Mouse (Mus musculus) midbrain, postnatal 0 days (tissue): Measurements from ENCODE around the gene Syt7. TPM values are rescaled to one million over a fixed set of nuclear protein-coding genes. Genes with fewer than 3 reads are reported as not detected.
A peak's percentile ranks its signal among the peaks of the same experiment; 100 is the strongest.

Experiments
- ATAC-seq: fragments of 200-750 bp; cut with Nextera tagmentation; 2 replicates; pipeline ENCODE4 v1.8.0; 2017; ENCODE audit warnings: moderate number of reproducible peaks, mild to moderate bottlenecking, moderate TSS enrichment, moderate library complexity; ENCODE audit not compliant: low FRiP score
- DNase-seq: peaks from one replicate; pipeline ENCODE4 v3.0.0-alpha.2; 2015; ENCODE audit warnings: low spot score
- H3K27ac ChIP-seq: fragments of 300-500 bp; sonication (generic); 2 replicates; pipeline ENCODE4 v1.5.1; 2014; ENCODE audit warnings: low read depth, mild to moderate bottlenecking, low read length, mixed read lengths
- H3K27me3 ChIP-seq: fragments of 300-500 bp; sonication (generic); 2 replicates; pipeline ENCODE4 v1.6.1; 2014; ENCODE audit warnings: low read length, control low read depth, mixed read lengths; ENCODE audit not compliant: insufficient read depth
- H3K36me3 ChIP-seq: fragments of 300-500 bp; sonication (generic); 2 replicates; pipeline ENCODE4 v1.6.1; 2014; ENCODE audit warnings: low read length, control low read depth, mixed read lengths; ENCODE audit not compliant: insufficient read depth
- H3K4me1 ChIP-seq: fragments of 300-500 bp; sonication (generic); 2 replicates; pipeline ENCODE4 v1.6.1; 2014; ENCODE audit warnings: mild to moderate bottlenecking, control low read depth, antibody characterized with exemption, low read length, mixed read lengths; ENCODE audit not compliant: insufficient read depth
- H3K4me2 ChIP-seq: fragments of 300-500 bp; sonication (generic); 2 replicates; pipeline ENCODE4 v1.6.1; 2014; ENCODE audit warnings: low read depth, mild to moderate bottlenecking, low read length, mixed read lengths; ENCODE audit not compliant: poor library complexity, severe bottlenecking
- H3K4me3 ChIP-seq: fragments of 300-500 bp; sonication (generic); 2 replicates; pipeline ENCODE4 v1.5.1; 2014; ENCODE audit warnings: low read depth, mild to moderate bottlenecking, low read length, moderate library complexity
- H3K9ac ChIP-seq: fragments of 300-500 bp; sonication (generic); replicated peaks from 2 replicates; pipeline ENCODE4 v1.6.1; 2014; ENCODE audit warnings: mild to moderate bottlenecking, low read length, moderate library complexity, mixed read lengths; ENCODE audit not compliant: poor library complexity, severe bottlenecking
- H3K9me3 ChIP-seq: fragments of 300-500 bp; sonication (generic); 2 replicates; pipeline ENCODE4 v1.6.1; 2016; ENCODE audit warnings: low read length, control low read depth
- CTCF ChIP-seq: IDR thresholded peaks from 2 replicates; pipeline ENCODE4 v1.5.1; 2016; ENCODE audit warnings: antibody characterized with exemption, mild to moderate bottlenecking
- WGBS: fragments of 180-500 bp; shearing (Covaris S2); extraction: QIAGEN DNeasy Blood & Tissue Kit; methylation state at CpG from one replicate; pipeline ENCODE4 v1.1.7; 2014; 5-methylcytosine and 5-hydroxymethylcytosine counted together
- polyA plus RNA-seq: library from polyadenylated mRNA; unstranded; fragments of >200 nt; fragmentation: Nextera tagmentation; extraction: Ambion mirVana; gene quantifications from 2 replicates; pipeline ENCODE4 v1.2.1, GENCODE M21; 2015
- total RNA-seq: library from RNA; depleted of rRNA; stranded (reverse); fragments of >200 nt; gene quantifications from 2 replicates; pipeline ENCODE4 v1.2.3, GENCODE M21; 2014; rRNA removed

Syt7 gene
- total RNA-seq, result 138 and 140 TPM in 2 replicates
- 14.7 and 19.0 TPM in 2 replicates for polyA plus RNA-seq

DNA sequence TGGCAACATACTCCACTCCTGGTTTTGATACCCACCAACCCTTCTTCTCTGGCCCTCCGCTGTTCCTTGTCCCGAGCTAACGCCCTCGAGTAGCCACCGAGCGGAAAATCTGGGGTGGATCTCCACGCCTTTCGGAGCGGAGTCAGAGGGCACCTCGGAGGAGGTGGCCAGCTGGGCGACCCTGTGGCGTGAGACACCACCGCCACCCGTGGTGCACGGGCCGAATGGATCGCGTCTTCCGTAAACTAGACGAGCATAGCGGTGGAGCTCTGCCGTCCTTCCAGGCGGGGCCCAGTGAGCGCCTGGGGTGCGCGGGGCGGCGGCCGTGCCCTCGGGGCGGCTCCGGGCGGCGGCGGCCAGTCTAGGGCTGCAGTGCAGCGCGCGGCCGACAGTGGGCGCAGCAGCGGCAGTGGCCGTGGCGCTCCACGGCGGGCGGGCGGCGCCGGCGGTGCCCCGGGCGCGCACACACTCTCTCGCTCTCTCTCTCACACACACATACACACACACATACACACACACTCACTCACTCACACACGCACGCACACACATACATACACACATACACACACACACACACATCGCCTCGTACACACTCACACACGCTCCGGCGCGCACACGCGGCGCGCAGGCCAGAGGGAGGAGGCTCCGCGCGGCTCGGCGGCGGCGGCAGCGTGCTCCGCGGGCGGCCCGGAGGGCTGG, at the start of gene Syt7:
Gene Syt7 (plus strand): TSS at position 476 of the 699 bp plus-strand sequence.
- H3K9ac ChIP-seq, result peak within 1 kb of the TSS; percentile 93
- peak within 1 kb of the TSS; percentile 80 for H3K4me2 ChIP-seq
- H3K4me1 ChIP-seq, result peaks cover 20% of the 10 kb centered on the region
- peak; percentile 45 for TF ChIP-seq CTCF
- peak within 1 kb of the TSS; percentile 84 for H3K4me3 ChIP-seq
- DNase-seq, result peak; percentile 94
- ATAC-seq, result peak; percentile 76
- WGBS, result under 1% methylated on average over 36 of the region's 78 CpGs
- no peaks in the 10 kb centered on the region for H3K27me3 ChIP-seq
- peak within 1 kb of the TSS; percentile 73 for H3K27ac ChIP-seq
- H3K9me3 ChIP-seq, result no peaks in the 10 kb centered on the region
- no peaks in the 10 kb centered on the region for H3K36me3 ChIP-seq

DNA sequence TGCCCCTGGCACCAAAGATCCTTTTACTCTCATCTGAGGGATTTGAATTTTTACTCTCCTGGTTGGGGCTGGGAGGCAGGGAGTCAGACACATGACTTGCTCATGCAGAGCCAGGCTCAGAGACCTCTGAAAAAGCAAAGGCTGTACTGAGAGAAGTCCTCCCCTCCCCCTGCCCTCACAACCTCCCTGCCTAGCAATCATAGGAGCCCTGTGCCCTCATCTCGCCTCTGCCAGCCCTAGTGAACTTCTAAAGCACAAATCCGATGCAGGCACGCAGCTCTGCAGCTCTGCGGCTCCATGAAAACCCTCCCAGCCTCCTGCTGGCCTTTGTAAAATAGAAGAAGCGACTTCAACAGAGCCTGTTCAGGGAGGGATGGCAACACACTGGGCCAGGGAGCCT, 49.6 kb upstream of the Syt7 start:
- H3K36me3 ChIP-seq, result no peaks in the 10 kb centered on the region

DNA sequence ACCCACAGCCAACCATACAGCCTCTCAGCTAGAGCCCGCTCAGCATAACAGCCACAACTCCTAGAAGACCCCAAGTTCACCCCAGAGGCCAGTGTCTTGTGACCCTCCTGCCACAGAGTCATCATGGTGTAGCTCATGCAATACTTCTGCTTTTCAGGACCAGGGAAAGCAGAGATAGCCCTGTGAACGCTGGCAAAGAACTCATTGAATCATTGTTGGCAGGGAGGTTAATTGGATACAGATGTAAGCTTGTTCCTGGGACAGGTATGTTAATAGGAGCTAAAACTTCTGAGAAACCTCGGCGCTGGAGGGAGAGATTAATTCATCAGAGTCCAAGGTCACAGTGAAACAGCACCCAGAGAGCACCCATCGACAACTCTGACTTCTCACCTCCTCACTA, 48.2 kb upstream of the Syt7 start:
- H3K4me1 ChIP-seq, result peaks cover 7% of the 10 kb centered on the region; the same call in 1 of the 2 replicates

More for the DNA sequence above, 49.6 kb upstream of the Syt7 start:
- Histone ChIP-seq H3K4me3 (no peak overlapping the region), H3K27me3 (peaks cover 3% of the 10 kb centered on the region; the same call in 1 of the 2 replicates), H3K9me3 (no peaks in the 10 kb centered on the region), H3K4me1 (peaks cover 7% of the 10 kb centered on the region; the same call in 1 of the 2 replicates), H3K9ac (0 out of 2 replicates have a peak overlapping the region, but pooled peaks have one; percentile 19), H3K27ac (peak overlapping the region; percentile 12; the same call in 1 of the 2 replicates), H3K4me2 (no peak overlapping the region)
- WGBS, result 13% methylated on average over 5 of the region's 5 CpGs
- no peak for TF ChIP-seq CTCF
- peak; percentile 10 for DNase-seq
- ATAC-seq, result 0 out of 2 replicates have a peak, but pooled peaks have one; percentile 4

DNA sequence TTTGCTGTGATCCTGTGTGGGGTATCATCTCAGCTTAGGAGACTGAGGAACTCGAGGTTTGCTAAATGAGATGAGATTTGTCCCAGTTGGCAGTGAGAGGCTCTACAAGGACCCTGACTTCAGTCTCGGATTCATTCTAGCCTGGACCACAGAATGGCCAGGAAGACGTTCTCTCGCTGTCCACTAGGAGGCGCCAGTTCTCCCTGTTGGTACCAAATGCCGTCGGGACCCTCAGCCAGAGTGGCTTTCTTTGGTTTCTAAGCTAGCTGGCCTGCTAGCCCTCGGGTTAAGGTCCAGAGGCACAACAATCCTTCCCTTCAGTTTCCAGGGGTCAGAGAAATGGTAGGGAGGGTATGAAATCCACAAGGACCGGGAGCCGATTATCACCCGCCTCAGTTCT, 47.7 kb upstream of the Syt7 start:
- 11% methylated on average over 11 of the region's 11 CpGs for WGBS

More for the DNA sequence above, 48.2 kb upstream of the Syt7 start:
- Histone ChIP-seq H3K36me3 (no peaks in the 10 kb centered on the region), H3K4me3 (no peak overlapping the region), H3K9ac (no peak overlapping the region), H3K27me3 (peaks cover 3% of the 10 kb centered on the region; the same call in 1 of the 2 replicates), H3K9me3 (no peaks in the 10 kb centered on the region), H3K27ac (no peak overlapping the region), H3K4me2 (no peak overlapping the region)
- ATAC-seq (no peak), DNase-seq (no peak)
- TF ChIP-seq CTCF, result no peak
- WGBS, result 44% methylated on average over 5 of the region's 5 CpGs

DNA sequence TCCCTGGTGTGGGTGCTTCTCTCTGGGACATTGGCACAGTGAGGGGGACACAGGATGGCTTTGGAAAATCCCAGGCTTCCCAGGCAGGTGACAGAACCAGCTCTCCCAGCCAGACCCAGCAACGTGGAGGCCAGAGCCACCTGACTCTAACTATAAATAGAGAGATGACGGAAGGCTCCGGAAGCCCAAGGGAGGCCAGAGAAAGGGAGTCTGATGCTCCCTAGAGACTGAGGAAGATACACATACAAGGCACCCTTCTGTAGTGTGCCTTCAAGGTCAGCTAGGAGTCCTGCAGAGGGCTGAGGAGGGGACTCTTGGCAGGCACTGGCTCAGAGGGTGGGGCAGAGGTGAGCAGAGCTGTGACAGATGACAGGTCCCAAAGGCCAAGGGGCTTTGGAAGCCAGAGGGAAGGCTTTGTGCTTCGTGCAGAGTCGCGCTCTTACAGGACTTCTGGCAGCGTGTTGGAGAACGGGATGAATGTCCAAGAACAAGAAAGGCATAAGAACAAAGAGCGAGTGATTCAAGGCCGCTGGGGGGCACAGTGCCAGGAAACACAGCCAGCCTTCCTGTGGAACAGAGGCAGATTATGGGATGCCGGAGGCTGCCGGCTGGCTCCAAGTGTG, 47.0 kb upstream of the Syt7 start:
- TF ChIP-seq CTCF, result no peak
- DNase-seq (peak; percentile 90), ATAC-seq (peak; percentile 41)
- 22% methylated on average over 12 of the region's 12 CpGs for WGBS
- no peak overlapping the region; the same call in 1 of the 2 replicates for H3K4me2 ChIP-seq
- H3K36me3 ChIP-seq, result no peaks in the 10 kb centered on the region
- H3K4me3 ChIP-seq, result no peak overlapping the region
- peaks cover 3% of the 10 kb centered on the region; the same call in 1 of the 2 replicates for H3K27me3 ChIP-seq
- peaks cover 7% of the 10 kb centered on the region; the same call in 1 of the 2 replicates for H3K4me1 ChIP-seq
- no peak overlapping the region for H3K9ac ChIP-seq
- 0 out of 2 replicates have a peak overlapping the region, but pooled peaks have one; percentile 19 for H3K27ac ChIP-seq
- H3K9me3 ChIP-seq, result no peaks in the 10 kb centered on the region

More for the DNA sequence above, 47.7 kb upstream of the Syt7 start:
- 0 out of 2 replicates have a peak, but pooled peaks have one; percentile 10 for ATAC-seq
- no peak overlapping the region for H3K27ac ChIP-seq
- peaks cover 7% of the 10 kb centered on the region; the same call in 1 of the 2 replicates for H3K4me1 ChIP-seq
- no peaks in the 10 kb centered on the region for H3K9me3 ChIP-seq
- peaks cover 3% of the 10 kb centered on the region; the same call in 1 of the 2 replicates for H3K27me3 ChIP-seq
- DNase-seq, result peak; percentile 80
- no peak overlapping the region for H3K4me3 ChIP-seq
- H3K36me3 ChIP-seq, result no peaks in the 10 kb centered on the region
- no peak overlapping the region for H3K9ac ChIP-seq
- no peak overlapping the region for H3K4me2 ChIP-seq
- TF ChIP-seq CTCF, result peak; percentile 89
